In genomic region chr8:5038811-5039561, GRCm38 (mm10) we compare ENCODE assay signal across 10 mouse cellular contexts.
"Had no signal": no experiment of that assay in that cellular context is flagged by ENCODE, and none has a peak within 500 bp of the region (broad histone marks: within the 10 kb centered on the region; RNA-seq: fewer than 3 reads in every experiment).

No protein-coding gene starts in this region.

- H3K27ac ChIP-seq: layer of hippocampus, adult 2 months; liver, embryonic 14.5 days; neural tube, embryonic 12.5 days had no signal

- DNase-seq: kidney, adult 11 months; kidney, postnatal 10 days; kidney, postnatal 4 days; lung, adult 18-20 months; midbrain, embryonic 14.5 days; thymus, adult 18-20 months; thymus, postnatal 14 days had no signal

- H3K4me2 ChIP-seq: neural tube, embryonic 12.5 days had no signal

- H3K4me3 ChIP-seq: layer of hippocampus, adult 2 months; neural tube, embryonic 12.5 days had no signal

- H3K27me3 ChIP-seq: neural tube, embryonic 12.5 days had no signal

- H3K36me3 ChIP-seq: neural tube, embryonic 12.5 days had no signal

- H3K9me3 ChIP-seq: neural tube, embryonic 12.5 days had no signal

- H3K4me1 ChIP-seq: neural tube, embryonic 12.5 days had no signal

- H3K9ac ChIP-seq: liver, embryonic 14.5 days; neural tube, embryonic 12.5 days had no signal
